Mouse (Mus musculus) kidney, postnatal 4 days (tissue): ENCODE measurements around the gene Itga11.

ENCODE experiments used
- DNase-seq, 2 experiments: peaks; one replicate each; pipeline ENCODE4 v3.0.0; 2021; ENCODE audit warnings: mixed read lengths in 2 of 2

Gene Itga11

DNA sequence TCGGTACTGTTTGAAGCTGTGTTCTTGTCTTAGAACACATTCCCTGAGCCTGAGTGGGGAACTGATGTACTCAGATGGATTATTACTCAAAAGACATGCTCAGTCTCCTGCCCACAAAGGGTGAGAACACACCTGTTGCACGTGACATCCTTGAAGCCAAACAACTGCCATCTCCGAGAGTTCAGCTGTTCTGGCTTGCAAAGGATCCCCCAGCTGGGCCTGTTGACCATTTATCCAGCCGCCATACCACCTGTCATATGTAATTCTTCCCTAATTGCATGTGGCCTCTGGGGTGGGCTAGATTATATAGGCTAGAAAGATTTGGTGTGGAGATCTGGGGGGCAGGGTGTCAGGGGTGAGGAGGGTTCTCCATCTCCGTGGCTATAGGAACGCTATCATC lies 143.2 kb downstream of the Itga11 start:
- DNase-seq: no peak

GRCm38 (mm10) chr9:62821811-62822210 lies 144.2 kb downstream of the Itga11 start:
- DNase-seq: no peak

- peak in 1 of 2 experiments; percentile 25 for DNase-seq
These were observed 148.3 kb downstream of the Itga11 start for GRCm38 (mm10) chr9:62825791-62826393.

DNA sequence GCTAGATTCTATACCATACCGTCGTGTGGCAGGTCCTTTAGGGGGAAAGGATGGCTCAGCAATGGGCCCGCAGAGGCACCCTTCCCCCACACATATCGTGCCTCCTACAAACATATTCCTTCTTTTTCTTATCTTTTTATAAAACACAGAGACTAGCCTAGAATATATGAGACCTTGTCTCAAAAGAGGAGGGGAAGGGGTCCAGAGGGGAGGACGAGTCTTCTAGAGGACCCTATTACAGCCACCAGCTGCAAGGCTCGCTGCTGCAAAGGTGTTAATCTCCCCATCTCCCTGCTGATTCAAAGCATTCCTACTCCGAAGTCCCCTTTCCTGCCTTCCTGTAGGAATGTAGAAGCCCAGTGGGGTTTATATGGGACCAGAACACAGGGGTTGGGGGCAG lies 148.8 kb downstream of the Itga11 start:
- no peak for DNase-seq

DNA sequence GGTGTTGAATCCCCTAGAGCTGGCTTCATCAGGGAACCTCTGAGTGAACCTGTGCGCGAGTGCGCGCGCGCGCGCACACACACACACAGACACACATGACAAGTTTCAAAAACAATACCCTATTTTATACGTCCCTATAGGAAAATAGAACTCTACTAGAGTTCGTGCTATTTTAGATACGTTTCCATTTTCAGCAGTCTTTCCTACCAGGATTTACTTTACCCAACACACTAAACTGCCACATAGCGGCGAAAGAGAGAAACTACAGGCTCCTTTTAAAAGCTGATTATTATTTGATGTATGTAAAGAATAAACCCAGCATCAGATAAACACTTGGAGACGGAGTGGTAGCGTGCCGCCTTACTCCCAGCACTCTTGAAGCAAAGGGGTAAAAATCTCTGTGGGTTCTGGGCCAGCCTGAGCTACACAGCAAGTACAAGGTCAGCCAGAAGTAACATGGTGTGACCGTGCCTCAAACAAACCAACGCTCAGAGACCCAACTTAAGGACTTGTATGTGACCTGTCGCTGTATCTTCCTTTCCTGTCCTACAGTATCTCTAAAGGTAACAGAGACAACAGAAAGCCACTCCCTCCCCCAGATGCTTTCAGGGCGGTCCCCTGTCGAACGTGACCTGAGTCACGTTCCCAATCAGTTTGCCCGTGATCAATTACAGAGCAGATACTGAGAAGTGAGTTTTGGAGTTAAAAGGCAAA lies 150.5 kb downstream of the Itga11 start:
- peak; percentile 28 to 57 for DNase-seq

- DNase-seq: peak; percentile 98
These were observed 151.0 kb downstream of the Itga11 start for GRCm38 (mm10) chr9:62828662-62829086.

GRCm38 (mm10) chr9:62829877-62830276 lies 152.3 kb downstream of the Itga11 start:
- no peak for DNase-seq
